Mouse (Mus musculus): Measurements from ENCODE around the gene Kcnd3. TPM values are rescaled to one million over a fixed set of nuclear protein-coding genes. Genes with fewer than 3 reads are reported as not detected.
A peak's percentile ranks its signal among the peaks of the same experiment; 100 is the strongest.

Kcnd3 gene
- total RNA-seq (2021) = 10 to 100 TPM; 61.6 to 63.9 TPM
- long read RNA-seq, full-length matches to known transcripts = 18 of 41 reads
- long read RNA-seq, partial matches to known transcripts = 8 of 41 reads
- long read RNA-seq, other reads (novel, unspliced or antisense) = 15 of 41 reads

GRCm38 (mm10) chr3:105451627-105452555, at the start of gene Kcnd3:
Gene Kcnd3 (plus strand): TSS chr3:105452330.
- peak; percentile 29 to 44 for DNase-seq (ENCODE audit: low spot score in 2 of 2)

GRCm38 (mm10) chr3:105402676-105403075, 49.5 kb upstream of the Kcnd3 start:
- DNase-seq (ENCODE audit: low spot score in 2 of 2) = no peak

- no peak for DNase-seq (ENCODE audit: low spot score in 2 of 2)
These were observed 48.6 kb upstream of the Kcnd3 start for GRCm38 (mm10) chr3:105403410-105404076.

- DNase-seq (ENCODE audit: low spot score in 2 of 2) = no peak
These were observed 48.1 kb upstream of the Kcnd3 start for GRCm38 (mm10) chr3:105404077-105404446.

- no peak for DNase-seq (ENCODE audit: low spot score in 2 of 2)
These were observed 46.6 kb upstream of the Kcnd3 start for GRCm38 (mm10) chr3:105405516-105405915.

GRCm38 (mm10) chr3:105406036-105406435, 46.1 kb upstream of the Kcnd3 start:
- DNase-seq (ENCODE audit: low spot score in 2 of 2) = no peak

GRCm38 (mm10) chr3:105408211-105408610, 43.9 kb upstream of the Kcnd3 start:
- no peak for DNase-seq (ENCODE audit: low spot score in 2 of 2)

GRCm38 (mm10) chr3:105410810-105411209, 41.3 kb upstream of the Kcnd3 start:
- no peak for DNase-seq (ENCODE audit: low spot score in 2 of 2)

- DNase-seq (ENCODE audit: low spot score in 2 of 2) = no peak
These were observed 40.4 kb upstream of the Kcnd3 start for GRCm38 (mm10) chr3:105411776-105412175.

GRCm38 (mm10) chr3:105412229-105412628, 39.9 kb upstream of the Kcnd3 start:
- no peak for DNase-seq (ENCODE audit: low spot score in 2 of 2)

- no peak for DNase-seq (ENCODE audit: low spot score in 2 of 2)
These were observed 39.4 kb upstream of the Kcnd3 start for GRCm38 (mm10) chr3:105412681-105413080.

GRCm38 (mm10) chr3:105418441-105418840, 33.7 kb upstream of the Kcnd3 start:
- DNase-seq (ENCODE audit: low spot score in 2 of 2) = no peak

- no peak for DNase-seq (ENCODE audit: low spot score in 2 of 2)
These were observed 29.7 kb upstream of the Kcnd3 start for GRCm38 (mm10) chr3:105422391-105422790.

- DNase-seq (ENCODE audit: low spot score in 2 of 2) = no peak
These were observed 28.7 kb upstream of the Kcnd3 start for GRCm38 (mm10) chr3:105423427-105423826.

- DNase-seq (ENCODE audit: low spot score in 2 of 2) = no peak
These were observed 23.5 kb upstream of the Kcnd3 start for GRCm38 (mm10) chr3:105428586-105428985.

GRCm38 (mm10) chr3:105436383-105436782, 15.7 kb upstream of the Kcnd3 start:
- DNase-seq (ENCODE audit: low spot score in 2 of 2) = peak; percentile 28 to 45

- DNase-seq (ENCODE audit: low spot score in 2 of 2) = no peak
These were observed 15.2 kb upstream of the Kcnd3 start for GRCm38 (mm10) chr3:105436971-105437370.

GRCm38 (mm10) chr3:105440873-105441495, 11.1 kb upstream of the Kcnd3 start:
- no peak for DNase-seq (ENCODE audit: low spot score in 2 of 2)

- DNase-seq (ENCODE audit: low spot score in 2 of 2) = peak; percentile 39 to 79
These were observed 1.3 kb upstream of the Kcnd3 start for GRCm38 (mm10) chr3:105450641-105451470.

GRCm38 (mm10) chr3:105452556-105453213, 555 bp downstream of the Kcnd3 start:
- DNase-seq (ENCODE audit: low spot score in 2 of 2) = peak; percentile 43 to 50
